Mouse (Mus musculus): ENCODE measurements at regions not wholly inside any gene's neighbourhood (a gene's known extent, or its start where the extent isn't known, plus 50 kb on each side); places are given as distances from the start of the nearest gene placed in this dataset.

DNA sequence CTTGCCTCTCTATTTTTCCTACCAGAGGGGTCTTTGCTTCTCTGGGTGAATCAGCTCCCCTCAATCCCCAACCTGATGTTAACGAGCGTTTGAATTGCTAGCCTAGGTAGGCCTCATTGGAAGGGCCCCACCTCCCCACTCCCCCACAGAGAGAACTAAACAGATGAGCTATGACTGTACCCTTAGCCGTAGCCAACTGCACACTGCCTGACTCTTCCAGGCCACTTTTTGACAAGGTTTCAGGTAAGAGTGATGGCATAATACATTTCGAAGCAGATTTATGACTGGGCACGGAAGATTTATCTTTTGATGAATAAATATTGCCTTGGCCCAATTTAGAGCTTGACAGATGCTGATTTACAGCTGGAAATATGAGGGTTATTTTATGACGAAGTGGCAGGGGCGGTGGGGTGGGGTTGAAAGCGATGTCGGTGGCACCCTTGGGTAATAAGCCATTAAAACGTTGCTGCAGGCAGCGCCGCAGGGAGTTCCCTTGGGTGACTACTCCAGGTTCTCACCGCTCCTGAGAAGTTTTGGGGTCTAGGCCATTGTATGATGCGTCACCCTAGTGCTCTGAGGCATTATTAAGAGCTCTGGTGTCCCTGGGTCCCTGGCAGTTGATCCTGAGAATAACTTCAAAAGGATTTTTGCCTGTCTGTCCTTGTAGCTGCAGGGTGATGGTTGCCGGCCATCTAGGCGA lies 159.7 kb upstream of the Mrps10 start:
- H3K4me2 ChIP-seq (replicated peaks; ENCODE audit: low read depth, low read length) = no peak overlapping the region
- no peaks in the 10 kb centered on the region for H3K27me3 ChIP-seq (ENCODE audit: control insufficient read depth, insufficient read depth, low read length)
- H3K4me1 ChIP-seq (ENCODE audit: control insufficient read depth, insufficient read depth, low read length) = peaks cover 11% of the 10 kb centered on the region; the same call in 1 of the 2 replicates
- 86% methylated on average over 16 of the region's 16 CpGs for WGBS
- H3K36me3 ChIP-seq (ENCODE audit: control insufficient read depth, insufficient read depth, low read length) = peaks cover 3% of the 10 kb centered on the region; the same call in 1 of the 2 replicates
- H3K4me3 ChIP-seq (ENCODE audit: low read length) = no peak overlapping the region
- no peak overlapping the region for H3K27ac ChIP-seq (ENCODE audit: low read depth, low read length)
- no peak overlapping the region for H3K9ac ChIP-seq (ENCODE audit: low read depth, low read length)
- ATAC-seq (ENCODE audit: low FRiP score, low TSS enrichment) = no peak
- no peaks in the 10 kb centered on the region for H3K9me3 ChIP-seq (ENCODE audit: control insufficient read depth, low read length)

- H3K9ac ChIP-seq (ENCODE audit: low read depth, low read length) = no peak overlapping the region
- ATAC-seq (ENCODE audit: low FRiP score, low TSS enrichment) = no peak
- H3K9me3 ChIP-seq (ENCODE audit: control insufficient read depth, low read length) = no peaks in the 10 kb centered on the region
- peaks cover 3% of the 10 kb centered on the region; the same call in 1 of the 2 replicates for H3K36me3 ChIP-seq (ENCODE audit: control insufficient read depth, insufficient read depth, low read length)
- H3K4me3 ChIP-seq (ENCODE audit: low read length) = no peak overlapping the region
- WGBS = 96% methylated on average over 4 of the region's 4 CpGs
- peaks cover 13% of the 10 kb centered on the region; the same call in 1 of the 2 replicates for H3K4me1 ChIP-seq (ENCODE audit: control insufficient read depth, insufficient read depth, low read length)
- H3K4me2 ChIP-seq (replicated peaks; ENCODE audit: low read depth, low read length) = no peak overlapping the region
- no peak overlapping the region for H3K27ac ChIP-seq (ENCODE audit: low read depth, low read length)
- H3K27me3 ChIP-seq (ENCODE audit: control insufficient read depth, insufficient read depth, low read length) = no peaks in the 10 kb centered on the region
Observed at GRCm38 (mm10) chr17:47207471-47207870, 161.2 kb upstream of the Mrps10 start.

DNA sequence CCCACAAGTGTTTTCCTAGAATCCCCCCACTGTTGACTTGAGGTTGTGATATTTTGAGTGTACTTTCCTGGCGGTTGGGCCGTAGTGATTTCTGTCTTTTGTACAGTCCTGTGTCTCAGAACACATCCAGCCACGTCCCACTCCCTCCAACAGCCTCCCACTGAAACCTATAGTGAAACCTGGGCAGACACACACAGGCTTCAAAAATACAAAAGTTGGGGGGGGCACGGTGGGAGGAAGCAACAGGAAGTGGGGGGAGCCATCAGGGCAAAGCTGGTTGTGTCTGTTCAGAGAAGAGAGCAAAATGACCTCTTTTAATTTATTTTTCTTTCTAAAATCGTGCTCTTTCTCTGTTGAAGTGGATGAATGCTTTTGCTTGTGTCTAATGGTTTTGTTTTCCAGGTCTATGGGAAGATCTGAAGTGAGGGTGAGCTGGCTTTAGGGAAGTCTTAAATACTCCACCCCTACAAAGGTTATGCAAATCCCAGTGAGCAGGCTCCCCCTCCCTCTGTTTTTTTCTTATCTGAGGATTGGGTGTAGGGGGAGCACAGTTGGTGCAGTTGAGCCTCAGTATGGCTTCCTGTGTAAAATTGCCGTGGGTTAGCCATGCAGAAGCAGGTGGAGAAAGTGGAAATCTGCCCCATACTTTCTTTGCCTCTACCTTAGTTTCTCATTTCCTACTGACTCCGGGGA lies 164.1 kb upstream of the Mrps10 start:
- Histone ChIP-seq H3K27ac (ENCODE audit: low read depth, low read length) (no peak overlapping the region), H3K27me3 (ENCODE audit: control insufficient read depth, insufficient read depth, low read length) (no peaks in the 10 kb centered on the region), H3K4me1 (ENCODE audit: control insufficient read depth, insufficient read depth, low read length) (peaks cover 19% of the 10 kb centered on the region), H3K36me3 (ENCODE audit: control insufficient read depth, insufficient read depth, low read length) (peaks cover 3% of the 10 kb centered on the region; the same call in 1 of the 2 replicates), H3K4me3 (ENCODE audit: low read length) (no peak overlapping the region), H3K9ac (ENCODE audit: low read depth, low read length) (no peak overlapping the region), H3K9me3 (ENCODE audit: control insufficient read depth, low read length) (no peaks in the 10 kb centered on the region), H3K4me2 (replicated peaks; ENCODE audit: low read depth, low read length) (no peak overlapping the region)
- ATAC-seq (ENCODE audit: low FRiP score, low TSS enrichment) = no peak
- WGBS = 62% methylated on average over 7 of the region's 7 CpGs

- Histone ChIP-seq H3K4me3 (ENCODE audit: low read length) (no peak overlapping the region), H3K9ac (ENCODE audit: low read depth, low read length) (no peak overlapping the region), H3K9me3 (ENCODE audit: control insufficient read depth, low read length) (peaks cover under 1% of the 10 kb centered on the region; the same call in 1 of the 2 replicates), H3K27ac (ENCODE audit: low read depth, low read length) (no peak overlapping the region), H3K36me3 (ENCODE audit: control insufficient read depth, insufficient read depth, low read length) (no peaks in the 10 kb centered on the region; the same call in 1 of the 2 replicates), H3K27me3 (ENCODE audit: control insufficient read depth, insufficient read depth, low read length) (no peaks in the 10 kb centered on the region), H3K4me1 (ENCODE audit: control insufficient read depth, insufficient read depth, low read length) (peaks cover 37% of the 10 kb centered on the region), H3K4me2 (replicated peaks; ENCODE audit: low read depth, low read length) (no peak overlapping the region)
- 74% methylated on average over 10 of the region's 10 CpGs for WGBS
- peak; percentile 32; the same call in 1 of the 2 replicates for ATAC-seq (ENCODE audit: low FRiP score, low TSS enrichment)
Observed at GRCm38 (mm10) chr17:47199206-47199605, 169.5 kb upstream of the Mrps10 start.

DNA sequence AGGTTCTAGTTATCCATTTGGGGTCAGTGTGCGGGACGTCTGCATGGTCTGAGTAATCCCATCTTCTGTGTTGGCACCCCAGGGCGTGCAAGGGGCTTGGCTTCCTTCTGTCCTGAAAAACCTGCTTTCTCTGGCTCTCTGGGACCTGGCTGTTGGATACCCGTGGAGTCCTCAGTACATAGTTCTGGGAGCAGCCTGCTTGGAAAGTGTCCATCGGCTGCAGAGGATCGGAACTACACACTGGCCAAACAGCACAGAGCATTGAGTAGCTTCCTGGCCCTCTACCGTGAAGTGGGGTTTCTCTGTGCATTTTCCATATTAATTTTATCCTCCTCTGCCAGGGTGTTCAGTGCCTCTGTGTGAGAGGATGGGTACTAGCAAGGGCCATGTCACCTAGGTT lies 170.7 kb upstream of the Mrps10 start:
- no peak overlapping the region for H3K4me3 ChIP-seq (ENCODE audit: low read length)
- no peak overlapping the region for H3K4me2 ChIP-seq (replicated peaks; ENCODE audit: low read depth, low read length)
- H3K27ac ChIP-seq (ENCODE audit: low read depth, low read length) = no peak overlapping the region
- H3K4me1 ChIP-seq (ENCODE audit: control insufficient read depth, insufficient read depth, low read length) = peaks cover 33% of the 10 kb centered on the region
- WGBS = 40% methylated on average over 7 of the region's 7 CpGs
- no peak for ATAC-seq (ENCODE audit: low FRiP score, low TSS enrichment)
- H3K36me3 ChIP-seq (ENCODE audit: control insufficient read depth, insufficient read depth, low read length) = no peaks in the 10 kb centered on the region; the same call in 1 of the 2 replicates
- peaks cover 3% of the 10 kb centered on the region; the same call in 1 of the 2 replicates for H3K9me3 ChIP-seq (ENCODE audit: control insufficient read depth, low read length)
- no peak overlapping the region for H3K9ac ChIP-seq (ENCODE audit: low read depth, low read length)
- no peaks in the 10 kb centered on the region for H3K27me3 ChIP-seq (ENCODE audit: control insufficient read depth, insufficient read depth, low read length)

GRCm38 (mm10) chr17:47196992-47197391 lies 171.7 kb upstream of the Mrps10 start:
- H3K4me2 ChIP-seq (replicated peaks; ENCODE audit: low read depth, low read length) = no peak overlapping the region
- WGBS = 47% methylated on average over 6 of the region's 6 CpGs
- no peak overlapping the region for H3K9ac ChIP-seq (ENCODE audit: low read depth, low read length)
- peaks cover 33% of the 10 kb centered on the region for H3K4me1 ChIP-seq (ENCODE audit: control insufficient read depth, insufficient read depth, low read length)
- ATAC-seq (ENCODE audit: low FRiP score, low TSS enrichment) = no peak
- H3K36me3 ChIP-seq (ENCODE audit: control insufficient read depth, insufficient read depth, low read length) = no peaks in the 10 kb centered on the region; the same call in 1 of the 2 replicates
- H3K27me3 ChIP-seq (ENCODE audit: control insufficient read depth, insufficient read depth, low read length) = no peaks in the 10 kb centered on the region
- no peak overlapping the region for H3K27ac ChIP-seq (ENCODE audit: low read depth, low read length)
- H3K4me3 ChIP-seq (ENCODE audit: low read length) = no peak overlapping the region
- peaks cover 3% of the 10 kb centered on the region; the same call in 1 of the 2 replicates for H3K9me3 ChIP-seq (ENCODE audit: control insufficient read depth, low read length)

- Histone ChIP-seq H3K9me3 (ENCODE audit: control insufficient read depth, low read length) (peaks cover 3% of the 10 kb centered on the region; the same call in 1 of the 2 replicates), H3K4me2 (replicated peaks; ENCODE audit: low read depth, low read length) (no peak overlapping the region), H3K27me3 (ENCODE audit: control insufficient read depth, insufficient read depth, low read length) (no peaks in the 10 kb centered on the region), H3K27ac (ENCODE audit: low read depth, low read length) (no peak overlapping the region), H3K36me3 (ENCODE audit: control insufficient read depth, insufficient read depth, low read length) (no peaks in the 10 kb centered on the region; the same call in 1 of the 2 replicates), H3K4me1 (ENCODE audit: control insufficient read depth, insufficient read depth, low read length) (peaks cover 30% of the 10 kb centered on the region), H3K9ac (ENCODE audit: low read depth, low read length) (no peak overlapping the region), H3K4me3 (ENCODE audit: low read length) (no peak overlapping the region)
- 68% methylated on average over 7 of the region's 7 CpGs for WGBS
- no peak for ATAC-seq (ENCODE audit: low FRiP score, low TSS enrichment)
Observed at GRCm38 (mm10) chr17:47195981-47196380, 172.7 kb upstream of the Mrps10 start.

DNA sequence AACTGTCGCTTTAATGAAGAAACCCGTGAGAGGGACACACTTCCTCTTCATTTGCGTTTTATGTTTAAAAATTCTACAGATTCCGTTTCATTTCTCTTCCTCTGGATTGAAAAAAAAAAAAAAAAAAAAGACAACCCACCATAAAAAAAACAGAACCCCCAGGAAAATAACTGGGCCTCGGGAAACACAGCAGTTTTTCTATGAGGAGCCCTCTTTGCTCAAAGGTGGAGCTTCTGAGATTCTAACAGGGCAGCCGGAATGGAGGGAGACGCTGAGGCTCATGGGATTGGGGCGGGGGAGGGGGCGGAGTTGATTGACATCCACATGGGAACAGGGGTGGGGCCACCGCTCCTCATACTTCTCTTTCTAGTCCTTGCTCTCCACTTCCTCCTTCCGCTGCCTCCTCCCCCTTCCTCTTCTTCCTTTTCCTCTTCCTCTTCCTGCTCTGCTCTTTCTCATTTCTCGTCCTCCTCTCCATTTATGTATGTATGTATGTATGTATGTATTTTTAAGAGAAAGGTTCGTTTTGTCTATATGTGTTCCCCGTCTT lies 174.1 kb upstream of the Mrps10 start:
- Histone ChIP-seq H3K9me3 (ENCODE audit: control insufficient read depth, low read length) (peaks cover 3% of the 10 kb centered on the region; the same call in 1 of the 2 replicates), H3K9ac (ENCODE audit: low read depth, low read length) (no peak overlapping the region), H3K4me1 (ENCODE audit: control insufficient read depth, insufficient read depth, low read length) (peaks cover 27% of the 10 kb centered on the region), H3K4me2 (replicated peaks; ENCODE audit: low read depth, low read length) (no peak overlapping the region), H3K4me3 (ENCODE audit: low read length) (no peak overlapping the region), H3K36me3 (ENCODE audit: control insufficient read depth, insufficient read depth, low read length) (no peaks in the 10 kb centered on the region; the same call in 1 of the 2 replicates), H3K27ac (ENCODE audit: low read depth, low read length) (no peak overlapping the region), H3K27me3 (ENCODE audit: control insufficient read depth, insufficient read depth, low read length) (no peaks in the 10 kb centered on the region)
- no peak for ATAC-seq (ENCODE audit: low FRiP score, low TSS enrichment)
- 91% methylated on average over 14 of the region's 14 CpGs for WGBS

GRCm38 (mm10) chr17:47191416-47191815 lies 177.3 kb upstream of the Mrps10 start:
- 84% methylated on average over 3 of the region's 3 CpGs for WGBS
- H3K4me2 ChIP-seq (replicated peaks; ENCODE audit: low read depth, low read length) = no peak overlapping the region
- H3K27ac ChIP-seq (ENCODE audit: low read depth, low read length) = no peak overlapping the region
- H3K4me3 ChIP-seq (ENCODE audit: low read length) = no peak overlapping the region
- peaks cover under 1% of the 10 kb centered on the region for H3K4me1 ChIP-seq (ENCODE audit: control insufficient read depth, insufficient read depth, low read length)
- no peaks in the 10 kb centered on the region for H3K27me3 ChIP-seq (ENCODE audit: control insufficient read depth, insufficient read depth, low read length)
- no peak overlapping the region for H3K9ac ChIP-seq (ENCODE audit: low read depth, low read length)
- ATAC-seq (ENCODE audit: low FRiP score, low TSS enrichment) = no peak
- peaks cover 3% of the 10 kb centered on the region; the same call in 1 of the 2 replicates for H3K9me3 ChIP-seq (ENCODE audit: control insufficient read depth, low read length)
- no peaks in the 10 kb centered on the region for H3K36me3 ChIP-seq (ENCODE audit: control insufficient read depth, insufficient read depth, low read length)

Measured in kidney, embryonic 14.5 days (tissue).